Mouse (Mus musculus) MEL (cell line): ENCODE data around the gene Tubd1. TPM values are rescaled to one million over a fixed set of nuclear protein-coding genes. Genes with fewer than 3 reads are reported as not detected.

Source experiments
- DNase-seq: peaks from one replicate; pipeline ENCODE4 v3.0.0; 2011; ENCODE audit warnings: low read depth, low spot score
- H3K27ac ChIP-seq: 2 replicates; pipeline ENCODE4 v1.5.1; 2012; ENCODE audit warnings: low read depth, mild to moderate bottlenecking, control low read depth, low read length, moderate library complexity; ENCODE audit not compliant: control insufficient read depth
- H3K27me3 ChIP-seq, 2 experiments: fragments of 150-350 bp in 1 of 2; sonication (generic) in 1 of 2; 2 replicates each; pipeline ENCODE4 v1.6.1; 2012; ENCODE audit warnings: low read length in 2 of 2, mild to moderate bottlenecking in 2 of 2, improper control_type of control experiment in 1 of 2, moderate library complexity in 1 of 2; ENCODE audit not compliant: insufficient read depth in 2 of 2, control insufficient read depth in 1 of 2
- H3K36me3 ChIP-seq, 2 experiments: 2 replicates each; pipeline ENCODE4 v1.6.1; 2012 to 2014; ENCODE audit warnings: low read length in 2 of 2, improper control_type of control experiment in 1 of 2, inconsistent platforms in 1 of 2, mild to moderate bottlenecking in 1 of 2; ENCODE audit not compliant: insufficient read depth in 2 of 2, control insufficient read depth in 1 of 2
- H3K4me1 ChIP-seq, 2 experiments: fragments of 150-350 bp in 1 of 2; sonication (generic) in 1 of 2; 2 replicates each; pipeline ENCODE4 v1.6.1; 2012; ENCODE audit warnings: low read length in 2 of 2, improper control_type of control experiment in 1 of 2, mild to moderate bottlenecking in 1 of 2; ENCODE audit not compliant: insufficient read depth in 2 of 2, control insufficient read depth in 1 of 2
- H3K4me3 ChIP-seq, 2 experiments: fragments of 150-350 bp in 1 of 2; sonication (generic) in 1 of 2; 2 replicates each; pipeline ENCODE4 v1.5.1; 2012; ENCODE audit warnings: low read depth in 2 of 2, low read length in 2 of 2, mild to moderate bottlenecking in 2 of 2, moderate library complexity in 2 of 2, control low read depth in 1 of 2, improper control_type of control experiment in 1 of 2; ENCODE audit not compliant: control insufficient read depth in 1 of 2, insufficient read depth in 1 of 2
- H3K79me2 ChIP-seq: 2 replicates; pipeline ENCODE4 v1.6.1; 2012; ENCODE audit warnings: mild to moderate bottlenecking, low read length, moderate library complexity; ENCODE audit not compliant: control insufficient read depth, poor library complexity, insufficient read depth
- H3K9ac ChIP-seq: 2 replicates; pipeline ENCODE4 v1.6.1; 2012; ENCODE audit warnings: low read depth, mild to moderate bottlenecking, control low read depth, low read length, moderate library complexity; ENCODE audit not compliant: control insufficient read depth, poor library complexity, severe bottlenecking
- H3K9me3 ChIP-seq: fragments of 150-350 bp; sonication (generic); replicated peaks from 2 replicates; pipeline ENCODE4 v1.6.1; 2012; ENCODE audit warnings: mild to moderate bottlenecking, low read length, improper control_type of control experiment, moderate library complexity; ENCODE audit not compliant: insufficient read depth
- BHLHE40 ChIP-seq: IDR thresholded peaks from 2 replicates; pipeline ENCODE4 v1.6.1; 2012; ENCODE audit warnings: low read depth, mild to moderate bottlenecking, inconsistent platforms, low read length, improper control_type of control experiment, borderline replicate concordance
- CHD1 ChIP-seq: IDR thresholded peaks from 2 replicates; pipeline ENCODE4 v1.6.1; 2012; ENCODE audit warnings: low read depth, mild to moderate bottlenecking, inconsistent platforms, low read length, improper control_type of control experiment
- CHD2 ChIP-seq: IDR thresholded peaks from 2 replicates; pipeline ENCODE4 v1.6.1; 2011; ENCODE audit warnings: low read length, improper control_type of control experiment
- CTCF ChIP-seq, 3 experiments: IDR thresholded peaks in 2 of 3; conservative IDR thresholded peaks in 1 of 3; 2 replicates each; pipeline ENCODE4 v1.5.1; 2011 to 2012; ENCODE audit warnings: low read length in 3 of 3, low read depth in 2 of 3, mild to moderate bottlenecking in 2 of 3, improper control_type of control experiment in 1 of 3, inconsistent platforms in 1 of 3, mixed read lengths in 1 of 3, moderate library complexity in 1 of 3; ENCODE audit not compliant: control insufficient read depth in 1 of 3, insufficient read depth in 1 of 3, poor library complexity in 1 of 3, severe bottlenecking in 1 of 3
- E2F4 ChIP-seq: IDR thresholded peaks from 2 replicates; pipeline ENCODE4 v1.6.1; 2011; ENCODE audit warnings: low read depth, low read length, improper control_type of control experiment, borderline replicate concordance
- ELF1 ChIP-seq: IDR thresholded peaks from 2 replicates; pipeline ENCODE4 v1.6.1; 2014; ENCODE audit warnings: low read depth, mild to moderate bottlenecking, inconsistent platforms, low read length, improper control_type of control experiment, moderate library complexity
- EP300 ChIP-seq, 2 experiments: IDR thresholded peaks; 2 replicates each; pipeline ENCODE4 v1.6.1; 2011; ENCODE audit warnings: improper control_type of control experiment in 2 of 2, low read length in 2 of 2, low read depth in 1 of 2, mild to moderate bottlenecking in 1 of 2
- ETS1 ChIP-seq: IDR thresholded peaks from 2 replicates; pipeline ENCODE4 v1.6.1; 2012; ENCODE audit warnings: low read depth, mild to moderate bottlenecking, inconsistent platforms, low read length, improper control_type of control experiment, moderate library complexity
- GABPA ChIP-seq: IDR thresholded peaks from 2 replicates; pipeline ENCODE4 v1.6.1; 2012; ENCODE audit warnings: low read depth, mild to moderate bottlenecking, inconsistent platforms, low read length, improper control_type of control experiment, moderate library complexity
- HCFC1 ChIP-seq: IDR thresholded peaks from 2 replicates; pipeline ENCODE4 v1.6.1; 2012; ENCODE audit warnings: low read depth, mild to moderate bottlenecking, inconsistent platforms, low read length, improper control_type of control experiment, moderate library complexity
- JUND ChIP-seq: IDR thresholded peaks from 2 replicates; pipeline ENCODE4 v1.6.1; 2011; ENCODE audit warnings: low read depth, mild to moderate bottlenecking, improper control_type of control experiment, low read length
- KAT2A ChIP-seq: conservative IDR thresholded peaks from 2 replicates; pipeline ENCODE4 v1.6.1; 2012; ENCODE audit warnings: low read depth, low read length, improper control_type of control experiment, inconsistent platforms
- MAFK ChIP-seq: IDR thresholded peaks from 2 replicates; pipeline ENCODE4 v1.6.1; 2011; ENCODE audit warnings: low read depth, mild to moderate bottlenecking, low read length, improper control_type of control experiment, borderline replicate concordance
- MAX ChIP-seq: IDR thresholded peaks from 2 replicates; pipeline ENCODE4 v1.6.1; 2011; ENCODE audit warnings: low read length, improper control_type of control experiment
- MAZ ChIP-seq: IDR thresholded peaks from 2 replicates; pipeline ENCODE4 v1.6.1; 2012; ENCODE audit warnings: low read depth, mild to moderate bottlenecking, inconsistent platforms, low read length, improper control_type of control experiment
- MEF2A ChIP-seq: IDR thresholded peaks from 2 replicates; pipeline ENCODE4 v1.6.1; 2014; ENCODE audit warnings: low read depth, mild to moderate bottlenecking, inconsistent platforms, low read length, improper control_type of control experiment; ENCODE audit not compliant: poor library complexity, insufficient replicate concordance, severe bottlenecking; ENCODE audit errors: extremely low read depth
- MXI1 ChIP-seq: IDR thresholded peaks from 2 replicates; pipeline ENCODE4 v1.6.1; 2011; ENCODE audit warnings: mild to moderate bottlenecking, low read depth, low read length, improper control_type of control experiment
- MYB ChIP-seq: IDR thresholded peaks from 2 replicates; pipeline ENCODE4 v1.6.1; 2011; ENCODE audit warnings: mild to moderate bottlenecking, low read depth, low read length, improper control_type of control experiment
- MYC ChIP-seq: IDR thresholded peaks from 2 replicates; pipeline ENCODE4 v1.6.1; 2011; ENCODE audit warnings: low read depth, mild to moderate bottlenecking, low read length, improper control_type of control experiment, moderate library complexity
- NELFE ChIP-seq: IDR thresholded peaks from 2 replicates; pipeline ENCODE4 v1.6.1; 2011; ENCODE audit warnings: low read depth, low read length, improper control_type of control experiment
- NRF1 ChIP-seq: IDR thresholded peaks from 2 replicates; pipeline ENCODE4 v1.6.1; 2014; ENCODE audit warnings: low read depth, mild to moderate bottlenecking, inconsistent platforms, low read length, improper control_type of control experiment, moderate library complexity; ENCODE audit not compliant: poor library complexity, insufficient read depth, severe bottlenecking
- POLR2A ChIP-seq, 2 experiments: IDR thresholded peaks; 2 replicates each; pipeline ENCODE4 v1.6.1; 2011 to 2012; ENCODE audit warnings: low read length in 2 of 2, mild to moderate bottlenecking in 2 of 2, control low read depth in 1 of 2, improper control_type of control experiment in 1 of 2, low read depth in 1 of 2, moderate library complexity in 1 of 2; ENCODE audit not compliant: control insufficient read depth in 1 of 2, insufficient read depth in 1 of 2, poor library complexity in 1 of 2
- POLR2AphosphoS2 ChIP-seq: IDR thresholded peaks from 2 replicates; pipeline ENCODE4 v1.6.1; 2011; ENCODE audit warnings: low read length, improper control_type of control experiment
- POLR2AphosphoS5 ChIP-seq: IDR thresholded peaks from 2 replicates; pipeline ENCODE4 v1.6.1; 2012; ENCODE audit warnings: low read depth, borderline replicate concordance, mild to moderate bottlenecking, inconsistent platforms, low read length, moderate library complexity, mixed read lengths
- RAD21 ChIP-seq: IDR thresholded peaks from 2 replicates; pipeline ENCODE4 v1.6.1; 2011; ENCODE audit warnings: mild to moderate bottlenecking, low read depth, low read length, improper control_type of control experiment
- RCOR1 ChIP-seq: IDR thresholded peaks from 2 replicates; pipeline ENCODE4 v1.6.1; 2012; ENCODE audit warnings: low read depth, mild to moderate bottlenecking, inconsistent platforms, low read length, improper control_type of control experiment
- SIN3A ChIP-seq: IDR thresholded peaks from 2 replicates; pipeline ENCODE4 v1.6.1; 2012; ENCODE audit warnings: low read length, improper control_type of control experiment, inconsistent platforms
- SMC3 ChIP-seq: IDR thresholded peaks from 2 replicates; pipeline ENCODE4 v1.6.1; 2011; ENCODE audit warnings: low read depth, low read length, improper control_type of control experiment
- TBP ChIP-seq: IDR thresholded peaks from 2 replicates; pipeline ENCODE4 v1.8.0; 2011; ENCODE audit warnings: low read depth, low read length, improper control_type of control experiment
- UBTF ChIP-seq: IDR thresholded peaks from 2 replicates; pipeline ENCODE4 v1.6.1; 2012; ENCODE audit warnings: low read depth, mild to moderate bottlenecking, inconsistent platforms, low read length, improper control_type of control experiment, moderate library complexity, borderline replicate concordance; ENCODE audit not compliant: insufficient read depth
- USF1 ChIP-seq: IDR thresholded peaks from 2 replicates; pipeline ENCODE4 v1.6.1; 2014; ENCODE audit warnings: low read depth, mild to moderate bottlenecking, inconsistent platforms, low read length, improper control_type of control experiment, moderate library complexity
- ZC3H11A ChIP-seq: IDR thresholded peaks from 2 replicates; pipeline ENCODE4 v1.6.1; 2012; ENCODE audit warnings: low read depth, mild to moderate bottlenecking, inconsistent platforms, low read length, improper control_type of control experiment
- ZKSCAN1 ChIP-seq: IDR thresholded peaks from 2 replicates; pipeline ENCODE4 v1.6.1; 2012; ENCODE audit warnings: low read depth, mild to moderate bottlenecking, inconsistent platforms, low read length, improper control_type of control experiment, moderate library complexity
- ZMIZ1 ChIP-seq: IDR thresholded peaks from 2 replicates; pipeline ENCODE4 v1.6.1; 2012; ENCODE audit warnings: low read depth, mild to moderate bottlenecking, inconsistent platforms, low read length, improper control_type of control experiment, moderate library complexity
- ZNF384 ChIP-seq: IDR thresholded peaks from 2 replicates; pipeline ENCODE4 v1.6.1; 2012; ENCODE audit warnings: low read depth, mild to moderate bottlenecking, inconsistent platforms, low read length, improper control_type of control experiment
- polyA plus RNA-seq, 2 experiments: library from polyadenylated mRNA; stranded (reverse) in 1 of 2; unstranded in 1 of 2; fragments of >175 nt in 1 of 2; fragments of >200 nt in 1 of 2; gene quantifications; 2 replicates each; pipeline versions ENCODE4 v1.2.1 to v1.2.4; 2012; ENCODE audit warnings: low replicate concordance in 2 of 2, low read depth in 1 of 2; ENCODE audit not compliant: insufficient read length in 2 of 2, insufficient read depth in 1 of 2, missing spikeins in 1 of 2
- total RNA-seq: library from RNA; depleted of rRNA; stranded (reverse); fragments of 300-350 nt; gene quantifications from 2 replicates; pipeline ENCODE4 v1.2.3, GENCODE M21; 2012

The Tubd1 gene
- total and polyA plus RNA-seq, 3 experiments = 14.4 to 23.4 TPM; not detected in 1

DNA sequence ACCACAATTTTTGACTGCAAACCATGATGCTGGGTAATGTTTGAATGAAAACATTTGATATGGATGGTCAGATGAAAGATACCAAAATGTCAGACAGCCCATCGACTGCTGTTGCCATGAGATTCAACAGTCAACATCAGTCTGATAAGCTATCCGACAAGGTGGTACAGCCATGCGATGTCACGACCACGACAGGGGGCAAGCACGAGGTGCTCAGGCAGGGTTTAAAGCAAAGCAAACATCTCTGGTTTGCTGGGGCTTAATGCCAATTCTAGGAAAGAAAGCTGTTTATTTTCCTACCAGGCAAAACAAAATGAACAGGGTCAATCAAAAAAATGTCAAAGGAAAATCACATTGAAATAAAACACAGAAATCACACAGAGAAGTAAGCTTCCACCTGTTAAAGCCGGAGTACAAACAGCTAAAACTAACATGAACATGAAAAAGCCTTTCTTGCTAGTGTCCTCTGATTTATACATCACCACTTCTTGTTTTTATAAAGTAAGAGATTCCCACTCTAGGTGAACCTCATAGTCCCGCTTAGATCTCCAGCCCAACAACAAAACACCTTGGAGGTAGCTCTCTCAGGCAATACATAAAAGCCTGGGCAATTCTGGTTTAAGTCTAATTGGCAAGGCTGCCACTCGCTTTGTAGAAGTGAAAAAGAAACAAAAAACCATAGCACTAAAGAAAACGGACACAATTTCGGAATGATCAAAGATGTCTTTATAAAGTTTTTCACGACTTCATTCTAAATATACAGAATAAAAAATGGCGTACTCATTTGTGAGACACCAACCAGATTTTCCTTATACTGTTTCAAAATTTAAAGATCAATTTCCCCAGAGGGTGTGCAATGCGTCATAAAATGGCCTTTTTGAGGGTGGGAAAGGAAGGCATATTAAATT lies 39.5 kb downstream of the Tubd1 start:
- no peaks in the 10 kb centered on the region for H3K9me3 ChIP-seq
- DNase-seq = peak; percentile 74
- peaks cover 37% of the 10 kb centered on the region for H3K79me2 ChIP-seq
- H3K9ac ChIP-seq = peak overlapping the region; percentile 88
- H3K27ac ChIP-seq = peak overlapping the region; percentile 96
- peaks cover 4 to 34% of the 10 kb centered on the region in 2 experiments; a peak in 3 of 4 replicates for H3K36me3 ChIP-seq
- H3K4me3 ChIP-seq = peak overlapping the region; percentile 83 to 88
- H3K4me1 ChIP-seq = peaks cover 11 to 24% of the 10 kb centered on the region in 2 experiments
- H3K27me3 ChIP-seq = no peaks in the 10 kb centered on the region
- peak; percentile 76 for TF ChIP-seq MXI1
- no peak for TF ChIP-seq POLR2AphosphoS5
- 0 out of 2 replicates have a peak, but pooled peaks have one; percentile 11 for TF ChIP-seq HCFC1
- peak; percentile 56; the same call in 1 of the 2 replicates for TF ChIP-seq MYC
- no peak for TF ChIP-seq ZNF384
- no peak for TF ChIP-seq SMC3
- TF ChIP-seq MAZ = 0 out of 2 replicates have a peak, but pooled peaks have one; percentile 26
- peak; percentile 9; the same call in 1 of the 2 replicates for TF ChIP-seq TBP
- peak in 1 of 2 experiments; percentile 50; a peak in 2 of 4 replicates for TF ChIP-seq POLR2A (IDR thresholded peaks at IDR 0.05; ENCODE audit: control insufficient read depth in 1 of 2, insufficient read depth in 1 of 2, low read depth in 1 of 2, low read length in 2 of 2, poor library complexity in 1 of 2)
- TF ChIP-seq UBTF = no peak
- TF ChIP-seq MAFK = 0 out of 2 replicates have a peak, but pooled peaks have one; percentile 16
- peak; percentile 47 for TF ChIP-seq ZMIZ1
- TF ChIP-seq SIN3A = peak; percentile 33; the same call in 1 of the 2 replicates
- peak; percentile 79; the same call in 1 of the 2 replicates for TF ChIP-seq MAX
- TF ChIP-seq ZC3H11A = no peak
- TF ChIP-seq MEF2A = no peak
- TF ChIP-seq BHLHE40 = no peak
- no peak for TF ChIP-seq CHD2
- TF ChIP-seq ZKSCAN1 = no peak
- TF ChIP-seq JUND = no peak
- TF ChIP-seq CTCF (IDR thresholded peaks at IDR 0.05 in 2 of 3, conservative IDR thresholded peaks at IDR 0.05 in 1 of 3; ENCODE audit: control insufficient read depth in 1 of 3, insufficient read depth in 1 of 3, low read depth in 2 of 3, low read length in 3 of 3, poor library complexity in 1 of 3, severe bottlenecking in 1 of 3) = no peak
- no peak for TF ChIP-seq E2F4
- no peak for TF ChIP-seq ELF1
- TF ChIP-seq USF1 = no peak
- no peak for TF ChIP-seq RAD21
- peak; percentile 21; the same call in 1 of the 2 replicates for TF ChIP-seq MYB
- no peak for TF ChIP-seq KAT2A
- no peak for TF ChIP-seq NRF1
- no peak for TF ChIP-seq NELFE
- TF ChIP-seq ETS1 = peak; percentile 49; the same call in 1 of the 2 replicates
- TF ChIP-seq GABPA = no peak
- no peak for TF ChIP-seq POLR2AphosphoS2
- 0 out of 2 replicates have a peak, but pooled peaks have one; percentile 11 for TF ChIP-seq RCOR1
- peak; percentile 5 to 34; a peak in 1 of 4 replicates for TF ChIP-seq EP300 (IDR thresholded peaks at IDR 0.05; ENCODE audit: low read depth in 1 of 2, low read length in 2 of 2)
- TF ChIP-seq CHD1 = peak; percentile 95; the same call in 1 of the 2 replicates
